Mouse (Mus musculus) layer of hippocampus, postnatal 14 days (tissue): ENCODE measurements around the gene Frrs1l. TPM values are rescaled to one million over a fixed set of nuclear protein-coding genes. Genes with fewer than 3 reads are reported as not detected.

Source experiments
- DNase-seq, 2 experiments: peaks; one replicate each; pipeline ENCODE4 v3.0.0; 2021 to 2022; ENCODE audit warnings: low spot score in 2 of 2, mixed read lengths in 1 of 2
- long read RNA-seq, 2 experiments: library from polyadenylated mRNA; stranded (forward); transcript quantifications; one replicate each; pipeline ENCODE4 v2.0.0; 2021
- total RNA-seq, 2 experiments: library from RNA; stranded (reverse); gene quantifications; 2 replicates each; pipeline ENCODE4 v1.2.3; 2021

Gene Frrs1l
- total RNA-seq: 100 to 1,000 TPM; 161 to 167 TPM
- long read RNA-seq, experiment 1, full-length matches to known transcripts: 93 of 116 reads
- long read RNA-seq, experiment 1, partial matches to known transcripts: 1 of 116 reads
- long read RNA-seq, experiment 1, other reads (novel, unspliced or antisense): 22 of 116 reads
- long read RNA-seq, experiment 2, full-length matches to known transcripts: 82 of 110 reads
- long read RNA-seq, experiment 2, partial matches to known transcripts: 2 of 110 reads
- long read RNA-seq, experiment 2, other reads (novel, unspliced or antisense): 26 of 110 reads

GRCm38 (mm10) chr4:56990215-56990584, at the start of gene Frrs1l:
TSS of gene Frrs1l (minus strand) at chr4:56990391.
- DNase-seq: peak; percentile 64 to 69

- peak; percentile 22 to 28 for DNase-seq
Measured at GRCm38 (mm10) chr4:57039127-57040031, 49.2 kb upstream of the Frrs1l start.

GRCm38 (mm10) chr4:57037554-57037953, 47.4 kb upstream of the Frrs1l start:
- DNase-seq: no peak

- DNase-seq: no peak
Measured at GRCm38 (mm10) chr4:57034169-57034568, 44.0 kb upstream of the Frrs1l start.

GRCm38 (mm10) chr4:57031440-57031839, 41.2 kb upstream of the Frrs1l start:
- DNase-seq: no peak

- no peak for DNase-seq
Measured at GRCm38 (mm10) chr4:57027954-57028353, 37.8 kb upstream of the Frrs1l start.

GRCm38 (mm10) chr4:57023527-57023926, 33.3 kb upstream of the Frrs1l start:
- no peak for DNase-seq

GRCm38 (mm10) chr4:57021288-57021687, 31.1 kb upstream of the Frrs1l start:
- DNase-seq: no peak

- DNase-seq: peak; percentile 73 to 74
Measured at GRCm38 (mm10) chr4:57017229-57017628, 27.0 kb upstream of the Frrs1l start.

GRCm38 (mm10) chr4:57016366-57017171, 26.4 kb upstream of the Frrs1l start:
- no peak for DNase-seq

GRCm38 (mm10) chr4:57015032-57015431, 24.8 kb upstream of the Frrs1l start:
- no peak for DNase-seq

- no peak for DNase-seq
Measured at GRCm38 (mm10) chr4:57011454-57012046, 21.4 kb upstream of the Frrs1l start.

- DNase-seq: no peak
Measured at GRCm38 (mm10) chr4:57010919-57011318, 20.7 kb upstream of the Frrs1l start.

- no peak for DNase-seq
Measured at GRCm38 (mm10) chr4:57010425-57010824, 20.2 kb upstream of the Frrs1l start.

GRCm38 (mm10) chr4:57007717-57008116, 17.5 kb upstream of the Frrs1l start:
- no peak for DNase-seq

- peak; percentile 42 to 56 for DNase-seq
Measured at GRCm38 (mm10) chr4:57005011-57005410, 14.8 kb upstream of the Frrs1l start.

- DNase-seq: no peak
Measured at GRCm38 (mm10) chr4:57003886-57004285, 13.7 kb upstream of the Frrs1l start.

- DNase-seq: peak in 1 of 2 experiments; percentile 34
Measured at GRCm38 (mm10) chr4:57002751-57003150, 12.6 kb upstream of the Frrs1l start.

- no peak for DNase-seq
Measured at GRCm38 (mm10) chr4:57001437-57001836, 11.2 kb upstream of the Frrs1l start.

GRCm38 (mm10) chr4:56993331-56993730, 3.1 kb upstream of the Frrs1l start:
- no peak for DNase-seq

GRCm38 (mm10) chr4:56991951-56992350, 1.8 kb upstream of the Frrs1l start:
- no peak for DNase-seq
